Mouse (Mus musculus) thymus, postnatal 25 days (tissue): ENCODE data around the gene Fcho1.
"Not testable (repeated sequence)": the region's sequence is repeated elsewhere in the genome, so short reads cannot be mapped to it uniquely, and the experiment has no call there.

Experiments used
- DNase-seq: peaks from one replicate; pipeline ENCODE4 v3.0.0; 2022

Gene Fcho1

DNA sequence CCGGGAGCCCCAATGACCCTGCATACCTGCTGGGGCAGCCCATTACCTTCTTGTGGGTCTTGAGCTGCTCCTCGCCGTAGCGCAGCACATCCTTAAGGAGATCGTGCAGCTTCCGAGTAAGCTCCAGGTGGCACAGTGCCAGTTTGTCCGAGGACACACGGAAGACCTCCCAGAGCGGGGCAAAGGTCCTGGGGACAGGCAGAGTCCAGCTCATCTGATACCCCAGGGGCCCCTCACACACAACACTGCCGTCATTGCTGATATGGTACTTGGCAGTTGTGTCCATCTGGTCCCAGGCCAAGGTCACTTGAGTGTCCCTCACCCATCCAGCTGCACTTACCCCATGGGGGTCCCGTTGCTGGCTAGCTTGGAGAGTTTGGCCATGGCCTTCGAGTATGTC is 8.4 kb downstream of the Fcho1 start:
- DNase-seq: no peak

DNA sequence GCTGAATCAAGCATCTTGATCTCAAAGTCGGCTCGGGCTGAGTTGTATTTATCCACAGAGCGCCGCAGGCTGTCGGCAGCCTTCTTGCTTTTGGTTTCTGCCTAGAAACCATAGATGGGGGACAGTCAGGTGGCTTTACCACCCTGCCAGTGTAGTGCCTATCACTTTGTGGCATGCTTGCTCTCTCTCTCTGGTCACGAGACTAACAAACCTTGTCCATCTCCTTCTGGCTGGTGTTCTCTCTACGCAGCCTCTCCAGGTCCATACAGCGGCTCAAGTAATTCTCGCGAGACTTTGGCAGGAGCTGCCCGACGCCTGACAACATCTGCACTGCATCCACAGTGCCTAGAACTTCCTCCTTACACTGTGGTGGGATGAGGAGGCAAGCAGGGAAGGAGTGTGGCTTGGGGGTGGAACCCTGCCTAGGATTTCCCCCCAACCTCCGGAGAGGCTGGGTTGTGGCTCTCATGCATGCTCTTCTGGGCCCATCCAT is 8.9 kb downstream of the Fcho1 start:
- no peak for DNase-seq

DNA sequence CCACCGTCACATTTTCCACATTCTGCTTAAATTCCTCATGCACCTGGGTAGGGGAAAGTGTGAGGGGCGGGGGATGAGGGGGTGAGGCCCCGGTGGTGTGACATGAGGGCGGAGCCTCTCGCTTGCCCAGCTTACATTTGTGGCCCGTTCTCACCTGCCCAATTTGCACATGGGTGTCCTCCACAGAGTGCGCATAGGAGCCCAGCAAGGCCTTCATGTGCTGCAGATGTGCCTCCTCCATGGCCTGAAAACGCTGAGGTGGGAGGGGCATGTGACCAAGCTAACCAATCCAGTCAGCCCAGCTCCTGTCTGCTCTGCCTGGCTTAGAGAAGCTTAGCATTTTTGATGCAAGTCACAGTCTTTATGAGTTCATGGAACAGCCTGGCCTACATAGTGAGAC is 10.0 kb downstream of the Fcho1 start:
- no peak for DNase-seq

DNA sequence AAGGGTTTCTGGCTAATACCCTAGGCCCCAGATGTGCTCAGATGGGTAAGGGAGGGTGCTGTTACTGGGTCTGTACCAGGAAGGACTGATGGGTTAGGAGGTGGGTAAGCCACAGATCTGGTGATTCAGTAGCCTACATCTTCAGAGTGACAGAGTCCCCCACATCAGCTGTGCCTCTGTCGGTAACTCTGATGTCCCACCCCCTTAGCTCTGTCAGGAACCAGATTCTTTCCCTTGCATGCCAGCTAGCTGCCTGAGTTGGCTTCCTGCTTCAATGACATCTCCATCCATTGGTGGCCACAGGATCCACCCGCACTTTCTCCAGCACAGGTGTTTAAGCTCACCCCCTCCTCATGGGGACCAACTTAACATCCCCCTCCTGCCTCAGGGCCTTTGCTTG is 13.9 kb downstream of the Fcho1 start:
- no peak for DNase-seq

DNA sequence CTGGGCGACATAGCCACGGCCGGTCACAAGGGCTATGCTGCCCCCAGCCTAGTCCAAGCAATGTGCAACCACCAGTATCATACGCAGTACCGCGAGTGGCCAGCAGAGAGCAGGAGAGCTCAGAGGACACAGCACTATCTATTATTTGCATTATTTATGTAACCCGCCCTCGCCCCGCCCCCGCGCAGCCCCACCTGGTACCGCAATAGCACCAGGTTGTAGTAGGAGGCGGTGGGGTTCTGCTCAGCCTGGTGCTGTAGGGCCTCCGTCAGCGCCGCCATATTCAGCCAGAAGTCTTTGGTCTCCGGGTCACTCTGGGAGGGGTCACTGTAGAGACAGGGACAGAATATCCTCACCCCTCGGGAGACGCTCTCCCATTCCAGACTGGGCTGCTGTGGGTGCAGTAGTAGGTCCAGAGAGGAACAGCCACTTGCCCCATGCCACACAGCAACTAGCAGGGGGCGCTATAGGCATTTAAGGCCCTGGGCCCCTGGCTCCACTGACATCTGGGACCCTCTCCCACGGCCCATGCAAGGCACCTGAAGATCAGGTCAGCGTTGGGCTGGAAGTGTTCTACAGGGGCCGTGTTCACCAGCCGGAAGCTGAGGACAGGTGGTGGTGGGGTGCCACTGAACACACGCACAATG is 15.6 kb downstream of the Fcho1 start:
- DNase-seq: peak; percentile 74

DNA sequence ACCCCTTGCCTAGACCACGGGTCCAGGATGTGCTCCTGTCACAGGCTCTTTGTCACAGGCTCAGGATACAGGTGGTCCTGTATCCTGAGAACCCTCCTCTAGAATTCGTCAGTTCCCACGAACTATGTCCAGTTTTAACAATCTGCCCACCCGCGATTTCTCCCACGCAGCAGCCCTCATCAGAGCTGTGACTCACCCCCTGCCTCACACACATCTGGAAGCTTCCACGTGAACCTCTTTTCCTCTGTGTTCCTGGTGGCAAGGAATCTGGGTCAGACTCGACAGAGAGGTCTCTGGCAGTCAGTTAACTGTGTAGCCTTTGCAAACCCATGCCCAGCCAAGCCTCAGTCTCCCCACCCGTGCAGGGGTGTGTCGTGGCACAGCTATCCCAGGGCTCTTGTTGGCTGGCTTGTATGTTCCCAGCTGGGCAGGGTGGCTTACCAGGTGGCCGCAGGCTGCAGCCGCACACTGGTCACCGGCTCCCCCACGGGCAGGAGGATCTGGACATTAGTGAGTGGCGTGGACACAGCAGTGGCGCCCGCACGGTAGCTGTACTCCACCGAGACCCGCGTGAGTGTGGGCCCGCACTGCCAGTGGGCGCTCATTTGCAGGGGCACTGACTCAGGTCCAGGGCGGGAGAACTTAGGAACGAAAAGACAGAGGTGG is 16.2 kb downstream of the Fcho1 start:
- no peak for DNase-seq

DNA sequence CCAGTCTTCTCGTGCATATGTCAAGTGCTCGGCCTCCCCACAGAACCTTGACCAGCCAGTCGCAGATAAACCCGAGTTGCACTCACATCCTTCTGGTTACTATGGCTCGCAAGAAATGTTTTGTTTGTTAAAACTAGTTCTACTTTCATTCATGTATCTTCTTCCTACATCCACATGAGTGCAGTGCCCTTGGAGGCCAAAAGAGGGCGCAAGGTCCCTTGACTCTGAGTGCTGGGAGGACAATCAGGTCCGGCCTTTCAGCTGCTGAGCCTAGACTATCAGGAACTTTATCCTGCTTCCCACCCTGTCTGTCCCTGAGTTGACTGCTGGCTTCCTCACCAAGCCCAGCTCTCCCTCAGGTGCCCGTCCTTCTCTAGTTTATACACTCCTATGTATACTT is 17.6 kb downstream of the Fcho1 start:
- DNase-seq: peak; percentile 80

DNA sequence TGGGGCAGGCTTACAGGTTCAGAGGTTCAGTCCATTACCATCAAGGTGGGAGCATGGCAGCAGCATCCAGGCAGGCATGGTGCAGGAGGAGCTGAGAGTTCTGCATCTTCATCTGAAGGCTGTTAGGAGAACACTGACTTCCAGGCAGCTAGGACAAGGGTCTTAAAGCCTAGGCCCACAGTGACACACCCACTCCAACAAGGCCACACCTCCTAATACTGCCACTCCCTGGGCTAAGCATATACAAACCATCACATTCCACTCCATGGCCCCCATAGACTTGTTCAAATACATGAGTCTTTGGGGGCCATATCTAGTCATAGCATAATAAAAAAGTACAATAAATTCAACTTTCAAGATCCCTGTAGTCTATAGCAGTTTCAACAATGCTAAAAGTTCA is 22.1 kb downstream of the Fcho1 start:
- DNase-seq: not testable (repeated sequence)

DNA sequence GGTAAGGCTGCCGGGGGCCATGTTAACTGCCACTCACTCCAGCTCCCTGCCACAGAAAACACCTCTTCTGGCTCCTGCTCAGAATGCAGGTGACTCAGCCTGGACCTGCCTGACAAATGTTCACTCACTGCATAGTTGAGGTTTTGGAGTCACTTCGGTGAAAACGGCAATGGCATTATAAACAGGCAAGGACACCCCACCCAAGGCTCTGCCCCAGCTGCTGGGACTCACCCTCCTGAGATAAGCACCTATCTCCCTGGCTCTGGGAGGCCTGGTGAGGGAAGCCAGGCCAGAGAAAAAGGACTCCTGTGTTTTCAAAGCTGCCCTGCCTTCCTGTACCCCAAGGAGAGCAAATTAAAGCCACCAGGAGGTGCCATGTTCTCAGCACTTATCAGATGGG is 22.6 kb downstream of the Fcho1 start:
- no peak for DNase-seq

DNA sequence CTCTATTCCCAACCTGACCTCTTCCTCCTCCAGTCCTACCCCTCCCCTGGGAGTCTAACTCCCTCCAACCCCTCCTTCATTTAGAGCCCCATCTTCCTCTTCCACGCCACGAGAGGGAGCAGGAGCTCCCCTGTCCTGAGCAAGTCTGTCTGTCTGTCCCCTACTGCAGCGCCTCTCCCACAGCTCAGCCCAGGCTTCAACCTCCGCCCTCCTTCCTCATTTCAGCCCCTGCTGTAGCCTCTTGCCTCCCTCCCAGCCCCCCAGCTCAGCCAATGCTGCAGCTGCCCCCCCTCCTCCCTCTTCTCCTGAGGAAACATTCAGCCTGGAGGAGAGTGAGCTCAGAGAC is 23.5 kb downstream of the Fcho1 start:
- no peak for DNase-seq

DNA sequence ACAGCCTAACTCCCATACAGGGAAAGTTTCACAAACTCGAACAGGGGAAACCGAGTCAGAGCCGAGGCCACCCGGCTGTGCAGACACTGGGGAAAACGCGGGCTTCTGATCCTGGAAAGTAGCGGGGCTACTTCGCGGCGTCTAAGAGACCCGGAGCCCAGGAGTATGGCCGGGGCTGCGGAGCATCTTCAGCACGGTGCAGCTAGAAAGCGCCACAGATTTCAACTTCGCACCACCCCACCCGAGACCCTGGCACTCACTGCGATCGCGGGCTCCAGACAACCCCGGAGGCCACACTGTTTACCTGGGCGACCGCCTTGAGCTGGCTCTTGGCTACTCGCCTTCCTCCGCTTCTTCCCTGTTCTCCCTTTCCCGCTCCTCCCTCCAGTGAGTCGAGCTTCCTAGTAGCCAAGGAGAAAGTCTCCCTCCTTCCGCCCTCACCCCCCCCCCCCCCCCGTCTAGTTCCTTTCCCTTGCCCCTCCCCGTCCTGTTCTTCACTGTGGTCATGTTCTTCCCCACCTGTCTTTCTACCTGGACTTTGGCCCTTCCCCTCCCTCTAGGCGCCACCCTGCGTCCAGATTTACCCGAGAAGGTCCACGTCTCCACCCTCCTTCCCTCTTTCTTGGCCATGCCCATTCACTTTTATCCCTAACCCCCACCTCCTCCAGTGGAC is 24.0 kb downstream of the Fcho1 start, which contains the start of gene B3gnt3:
Gene B3gnt3, minus strand, starts transcription at position 376 of the 673 bp plus-strand sequence.
- DNase-seq: no peak

DNA sequence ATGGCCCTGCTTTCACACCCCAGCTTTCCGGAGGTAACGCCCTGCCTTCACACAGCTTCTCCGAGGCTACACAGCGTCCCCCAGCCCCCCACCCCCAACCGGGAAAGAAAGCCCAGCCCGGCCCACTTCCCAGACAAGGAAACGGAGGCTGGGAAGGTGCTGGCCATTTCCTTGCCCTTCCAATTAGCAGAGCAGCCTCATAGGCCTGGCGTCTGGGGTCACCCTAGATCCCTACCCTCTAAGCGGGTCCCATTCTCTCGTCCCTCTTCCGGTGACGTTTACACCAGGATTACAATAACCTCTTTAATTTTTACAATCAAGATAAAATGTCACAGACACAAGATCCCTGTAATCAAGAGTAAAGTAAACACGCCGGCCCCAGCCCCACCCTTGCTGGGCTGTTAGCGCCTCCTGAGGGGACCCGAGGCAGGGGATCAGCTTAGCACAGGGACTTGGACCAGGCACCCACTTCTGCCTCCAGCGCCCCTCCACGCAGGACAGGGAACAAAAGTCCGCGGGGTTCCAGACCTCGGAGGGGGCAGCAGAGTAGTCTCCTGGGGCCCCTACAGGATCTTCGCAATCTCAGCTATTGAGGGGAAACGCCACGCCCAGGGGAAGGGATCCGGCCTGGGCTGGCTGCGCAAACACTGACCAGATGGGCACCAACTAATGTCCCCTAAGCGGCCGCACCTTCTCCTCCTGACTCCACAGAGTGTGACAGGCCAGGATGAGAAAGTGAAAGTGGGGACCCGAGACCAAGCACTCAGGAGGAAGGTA is 24.8 kb downstream of the Fcho1 start:
- no peak for DNase-seq

DNA sequence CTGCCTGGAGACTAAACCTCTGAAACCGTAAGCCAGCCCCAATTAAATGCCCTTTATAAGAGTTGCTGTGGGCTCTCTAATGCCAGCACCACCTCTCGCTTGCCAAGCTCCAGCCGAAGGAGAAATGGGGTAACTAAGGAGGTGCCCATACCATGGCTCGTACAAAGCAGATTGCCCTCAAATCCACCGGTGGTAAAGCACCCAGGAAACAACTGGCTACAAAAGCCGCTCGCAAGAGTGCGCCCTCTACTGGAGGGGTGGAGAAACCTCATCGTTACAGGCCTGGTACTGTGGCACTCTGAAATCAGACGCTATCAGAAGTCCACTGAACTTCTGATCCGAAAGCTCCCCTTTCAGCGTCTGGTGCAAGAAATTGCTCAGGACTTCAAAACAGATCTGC is 30.1 kb downstream of the Fcho1 start:
- not testable (repeated sequence) for DNase-seq

DNA sequence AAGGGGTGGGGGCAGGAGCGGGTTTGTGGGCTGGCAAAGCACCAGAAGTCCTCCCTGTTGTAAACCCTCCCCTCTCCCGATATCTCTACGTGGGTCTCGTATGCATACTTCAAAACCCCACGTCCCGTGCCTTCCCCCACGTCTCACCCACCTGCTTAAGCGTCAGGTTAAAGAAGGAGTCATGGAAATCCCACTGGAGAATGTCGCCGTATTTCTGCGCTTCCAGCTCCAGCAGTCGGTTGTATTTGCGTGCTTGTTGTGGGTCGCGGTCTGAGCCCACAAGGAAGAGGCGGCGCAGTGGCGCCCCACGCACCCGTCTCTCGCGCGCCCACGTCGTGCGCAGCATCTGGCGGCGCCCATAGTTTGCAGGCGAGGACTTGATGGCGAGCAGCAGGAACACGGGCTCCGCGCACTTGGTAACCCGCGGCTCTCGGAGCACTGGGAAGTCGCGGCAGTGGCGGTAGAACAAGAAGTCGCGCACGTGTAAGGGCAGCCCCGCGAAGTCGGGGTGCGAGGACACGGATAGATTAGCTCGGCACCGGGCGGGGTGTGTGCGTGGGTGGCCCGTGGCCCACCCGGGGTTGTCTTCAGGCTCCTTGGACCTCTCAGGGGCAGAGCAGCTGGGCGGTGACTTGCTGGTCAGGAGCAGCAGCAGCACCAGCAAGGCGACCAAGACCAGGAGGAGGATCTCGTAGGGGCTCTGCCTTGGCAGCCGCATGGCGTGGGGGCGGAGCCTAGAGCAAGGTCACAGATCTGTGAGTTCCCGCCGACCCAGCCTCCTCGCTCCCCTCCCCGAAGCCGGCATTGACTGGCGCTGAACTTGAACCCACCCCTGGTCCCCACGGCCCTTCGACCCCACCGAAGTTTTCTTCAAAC is 32.1 kb downstream of the Fcho1 start:
- no peak for DNase-seq

DNA sequence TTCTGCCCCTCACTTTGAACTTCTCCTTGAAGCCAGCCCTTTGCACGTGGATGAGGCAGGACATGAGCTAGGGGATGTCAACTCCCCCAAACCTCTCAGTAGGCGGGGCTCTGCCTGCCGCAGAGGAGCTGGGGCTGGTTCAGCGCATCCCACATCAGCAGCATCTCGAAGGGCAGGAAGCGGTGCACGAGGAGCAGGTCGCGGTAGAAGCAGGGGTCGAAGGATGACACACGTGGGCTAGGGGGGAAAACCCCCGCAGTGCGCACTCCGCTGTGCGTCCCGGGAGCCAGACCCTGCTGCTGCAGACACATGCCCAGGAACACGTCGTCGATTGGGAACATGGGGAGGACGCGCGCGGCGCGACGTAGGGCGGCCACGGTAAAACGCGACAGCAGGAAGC is 33.0 kb downstream of the Fcho1 start:
- DNase-seq: peak; percentile 60

DNA sequence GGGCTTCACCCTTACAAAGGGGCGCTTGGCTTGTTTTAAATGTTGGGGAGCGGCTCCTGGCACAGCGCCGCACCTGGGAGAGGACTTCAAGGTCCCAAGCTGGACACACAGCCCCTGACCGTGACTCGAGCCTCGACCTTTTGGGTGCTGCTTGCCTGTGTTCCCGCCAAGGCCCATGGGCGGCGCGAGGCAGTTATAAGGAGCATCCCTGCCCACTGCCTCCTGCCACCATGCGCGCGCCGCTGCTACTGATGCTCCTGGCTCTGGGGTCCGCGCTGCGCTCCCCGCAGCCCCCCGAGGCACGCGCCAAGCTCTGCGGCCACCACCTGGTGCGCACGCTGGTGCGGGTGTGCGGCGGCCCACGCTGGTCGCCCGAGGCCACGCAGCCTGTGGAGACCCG is 36.5 kb downstream of the Fcho1 start, which contains the start of gene Insl3:
Gene Insl3, plus strand, starts transcription at position 187 of the 400 bp plus-strand sequence.
- DNase-seq: no peak

DNA sequence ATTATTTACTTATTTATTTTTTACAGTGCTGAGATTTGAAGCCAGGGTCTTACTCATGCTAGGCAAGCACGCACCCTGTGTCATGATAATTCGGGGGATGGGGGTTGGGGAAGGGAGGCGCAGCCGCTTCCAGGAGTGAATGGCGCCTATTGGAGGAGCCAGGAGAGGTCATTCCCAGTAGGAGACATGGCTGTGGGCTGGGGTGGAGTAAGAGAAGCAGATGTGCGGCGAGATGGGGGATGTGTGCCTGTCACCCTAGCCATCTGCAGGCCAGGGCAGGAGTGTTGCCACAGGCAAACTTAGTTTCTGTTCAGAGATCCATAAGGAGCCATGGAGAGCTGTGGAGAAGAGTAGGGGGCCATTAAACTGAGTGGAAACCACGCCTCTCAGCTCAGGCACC is 37.9 kb downstream of the Fcho1 start:
- no peak for DNase-seq

DNA sequence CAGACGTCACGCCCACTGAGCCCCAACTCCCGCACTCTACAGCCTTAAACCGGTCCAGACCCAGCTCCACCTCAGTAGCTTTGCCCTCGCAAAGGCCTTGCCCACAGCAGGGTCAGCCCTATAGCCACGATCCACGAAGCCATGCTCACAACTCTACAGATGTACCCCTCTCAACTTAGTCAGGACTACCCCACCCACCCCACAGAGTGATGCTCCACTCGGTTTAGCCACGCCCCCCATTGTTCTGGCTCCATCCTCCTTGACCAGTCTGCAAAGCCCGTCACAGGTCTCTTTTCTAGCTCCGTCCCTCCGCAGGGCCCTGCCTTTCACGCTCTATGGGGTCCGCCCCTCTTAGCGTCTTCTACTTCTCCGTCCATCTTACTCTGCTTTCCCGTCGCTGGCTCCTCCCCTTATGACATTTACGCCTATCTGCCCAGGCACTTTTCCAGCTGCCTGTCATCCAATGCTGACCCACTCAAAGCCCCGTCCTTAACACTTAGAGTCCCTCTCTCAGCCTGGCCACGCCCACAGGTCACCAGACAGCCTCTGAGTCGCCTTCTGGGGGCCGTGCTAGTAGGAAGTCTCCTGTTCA is 39.3 kb downstream of the Fcho1 start:
- no peak for DNase-seq

DNA sequence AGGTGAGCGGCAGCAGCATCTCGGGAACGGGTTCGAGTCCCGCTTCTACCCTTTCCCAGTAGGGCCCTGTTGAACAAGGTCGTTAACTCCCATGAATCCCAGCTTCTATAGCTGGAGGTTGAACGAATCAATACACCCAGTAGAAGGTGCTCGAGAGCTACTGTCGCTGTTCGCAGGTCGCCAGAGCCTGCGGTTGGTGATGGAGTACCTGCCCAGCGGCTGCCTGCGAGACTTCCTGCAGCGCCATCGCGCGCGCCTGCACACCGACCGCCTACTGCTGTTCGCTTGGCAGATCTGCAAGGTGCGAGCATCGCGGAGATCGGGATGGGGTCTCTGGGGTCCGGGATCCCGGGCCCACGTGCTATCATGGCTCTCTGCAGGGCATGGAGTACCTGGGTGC is 39.9 kb downstream of the Fcho1 start:
- no peak for DNase-seq

DNA sequence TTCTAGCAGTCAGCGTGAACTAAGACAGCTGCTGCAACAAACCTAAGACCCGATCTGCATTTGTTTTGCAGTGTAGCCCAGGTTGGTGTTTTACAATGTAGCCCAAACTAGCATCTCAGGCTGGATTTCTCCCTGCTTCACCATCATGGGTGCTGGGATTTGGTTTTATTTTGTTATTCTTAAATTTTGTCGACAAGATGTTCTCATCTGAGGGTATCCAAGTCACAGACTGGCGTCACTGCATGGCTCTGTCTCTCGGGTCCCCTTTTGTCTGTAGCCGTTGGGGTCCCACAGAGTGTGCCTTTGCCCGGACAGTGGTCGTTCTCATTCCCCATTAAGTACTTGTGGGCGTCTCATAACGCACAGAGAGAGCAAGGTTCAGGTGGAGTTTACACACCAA is 40.8 kb downstream of the Fcho1 start:
- DNase-seq: no peak

DNA sequence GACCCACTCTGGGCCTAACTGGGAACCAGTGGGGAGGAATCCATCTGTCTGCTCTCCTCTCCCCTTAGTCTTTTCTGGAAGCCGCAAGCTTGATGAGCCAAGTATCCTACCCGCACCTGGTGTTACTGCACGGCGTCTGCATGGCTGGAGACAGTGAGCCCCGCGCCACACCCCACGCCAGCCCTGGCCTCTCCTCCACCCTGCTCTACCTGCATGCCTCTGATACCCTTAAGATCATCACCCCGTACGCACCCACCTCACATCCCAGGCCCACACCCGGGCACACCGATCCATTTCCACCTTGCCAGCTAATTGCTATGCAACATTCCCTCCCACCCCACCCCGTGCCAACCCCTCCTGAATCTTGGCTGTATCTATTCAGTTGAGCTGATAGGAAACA is 42.7 kb downstream of the Fcho1 start:
- DNase-seq: no peak

DNA sequence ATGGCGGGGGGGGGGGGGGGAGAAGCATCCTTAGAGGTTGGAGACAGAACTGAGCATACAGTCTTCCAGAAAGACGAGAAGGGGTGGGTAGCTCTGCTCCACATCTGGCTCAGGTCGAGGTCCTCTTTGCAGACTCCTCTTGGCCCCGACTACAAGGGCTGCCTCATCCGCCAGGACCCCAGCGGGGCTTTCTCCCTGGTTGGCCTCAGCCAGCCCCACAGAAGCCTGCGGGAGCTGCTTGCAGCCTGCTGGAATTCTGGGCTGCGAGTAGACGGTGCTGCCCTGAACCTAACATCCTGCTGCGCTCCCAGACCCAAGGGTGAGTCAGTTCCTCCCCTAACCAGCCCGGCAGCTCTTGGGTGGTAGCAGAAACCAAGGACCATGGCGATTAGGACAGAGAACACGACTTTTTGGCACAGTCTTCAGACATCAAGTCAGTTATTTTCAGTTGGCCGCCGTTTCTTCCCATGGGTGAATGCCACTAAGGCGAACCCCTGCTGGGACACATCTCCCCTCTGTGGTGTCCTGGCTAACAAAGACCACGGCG is 44.1 kb downstream of the Fcho1 start:
- DNase-seq: no peak
